Mouse (Mus musculus): Measurements from ENCODE around the gene Rps27l.
A peak's percentile ranks its signal among the peaks of the same experiment; 100 is the strongest.

The Rps27l gene

DNA sequence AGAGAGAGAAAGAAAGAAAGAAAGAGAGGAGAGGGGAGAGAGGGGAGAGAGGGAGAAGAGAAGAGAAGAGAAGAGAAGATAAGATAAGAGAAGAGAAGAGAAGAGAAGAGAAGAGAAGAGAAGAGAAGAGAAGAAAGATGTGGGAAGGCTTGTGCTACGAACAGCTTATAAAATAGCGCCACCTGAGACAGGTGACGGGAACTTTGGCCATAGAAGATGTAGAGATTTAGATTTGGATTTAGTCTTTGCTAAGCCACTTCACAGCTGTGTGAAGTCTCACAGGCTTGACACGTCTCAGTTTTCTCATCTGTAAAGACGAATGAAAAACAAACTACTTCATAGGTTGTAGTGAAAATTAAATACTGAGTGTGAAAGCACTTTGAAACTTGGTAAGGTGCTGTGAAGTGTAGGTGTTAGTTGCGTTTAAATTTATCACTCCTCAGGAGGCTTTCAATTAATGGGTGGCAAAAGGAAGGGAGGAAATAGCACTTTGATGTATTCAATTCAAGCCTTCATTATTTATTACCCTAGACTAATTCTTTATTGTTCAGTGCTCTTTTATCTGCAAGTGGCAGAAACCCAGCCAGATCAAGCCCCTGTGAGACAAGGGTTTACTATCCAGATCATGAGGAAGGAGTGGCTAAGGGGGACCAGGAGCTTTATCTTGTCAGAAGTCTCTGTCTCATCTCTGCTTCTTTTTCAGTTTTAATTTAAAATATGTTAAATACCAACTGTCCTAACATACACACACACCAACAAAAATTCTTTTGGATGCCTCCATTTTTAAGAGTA lies 25.2 kb upstream of the Rps27l start:
- DNase-seq, result no peak

DNA sequence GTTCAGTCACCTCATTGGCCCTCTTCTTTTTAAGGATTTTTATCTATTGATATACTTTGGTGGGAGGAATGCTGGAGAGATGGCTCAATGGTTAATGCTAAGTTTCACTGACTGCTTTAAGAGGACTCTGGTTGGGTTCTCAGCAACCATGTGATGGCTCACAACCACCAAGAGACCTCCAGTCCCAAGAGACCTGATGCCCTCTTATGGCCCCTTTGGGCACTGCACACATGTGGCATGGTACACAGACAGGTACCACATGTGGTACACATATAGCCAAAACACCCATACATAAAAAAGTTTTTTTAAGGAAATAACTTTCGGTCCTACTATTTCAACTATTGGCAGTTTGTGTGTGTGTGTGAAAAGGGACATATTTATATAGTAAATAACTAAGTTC lies 23.8 kb upstream of the Rps27l start:
- no peak for DNase-seq

DNA sequence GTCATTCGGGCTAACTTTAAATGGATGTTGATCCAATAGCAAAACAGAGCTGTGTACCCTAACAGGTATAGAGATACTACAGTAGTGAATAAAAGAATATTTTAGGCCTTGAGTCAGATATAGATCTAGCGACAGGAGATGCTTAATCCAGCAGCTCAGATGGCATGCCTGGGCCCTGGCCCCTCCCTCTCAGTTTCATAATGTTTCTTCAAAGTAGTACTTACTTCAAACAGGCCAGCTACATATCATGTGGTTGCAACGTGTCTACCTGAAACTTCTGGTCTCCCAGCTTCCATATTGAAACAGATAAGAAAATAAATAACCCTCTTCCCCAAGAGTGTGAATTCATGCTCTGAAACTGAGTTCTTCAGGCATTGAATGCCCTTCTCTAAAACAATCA lies 20.0 kb upstream of the Rps27l start:
- no peak for DNase-seq

DNA sequence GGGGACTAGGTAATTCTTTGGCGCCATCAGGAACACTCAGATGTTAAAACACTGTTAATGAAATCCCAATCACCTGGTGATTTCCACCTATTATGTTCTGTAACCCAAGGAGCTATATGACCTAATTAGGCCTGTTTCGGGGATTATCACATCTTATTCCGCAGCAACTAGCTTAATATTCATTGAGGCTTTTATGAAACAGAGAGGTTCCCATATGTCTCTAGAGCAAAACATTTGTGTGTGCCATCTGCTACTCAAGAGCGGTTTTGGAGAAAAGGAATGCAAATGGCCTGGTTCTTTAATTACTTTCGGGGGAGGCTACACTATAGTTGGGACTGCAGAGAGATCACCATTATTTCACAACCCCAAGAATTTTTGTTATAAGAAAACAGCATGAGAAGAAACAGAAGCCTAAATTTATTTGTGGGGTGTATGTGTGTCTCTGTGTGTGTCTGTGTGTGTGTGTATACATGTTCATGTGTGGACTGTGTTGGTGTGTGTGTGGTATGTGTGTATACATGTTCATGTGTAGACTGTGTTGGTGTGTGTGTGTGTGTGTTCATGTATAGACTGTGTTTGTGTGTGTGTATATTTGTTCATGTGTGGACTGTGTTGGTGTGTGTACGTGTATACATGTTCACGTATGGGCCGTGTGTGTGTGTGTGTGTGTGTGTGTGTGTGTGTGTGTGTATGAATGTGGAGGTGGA lies 18.0 kb upstream of the Rps27l start:
- DNase-seq, result no peak

DNA sequence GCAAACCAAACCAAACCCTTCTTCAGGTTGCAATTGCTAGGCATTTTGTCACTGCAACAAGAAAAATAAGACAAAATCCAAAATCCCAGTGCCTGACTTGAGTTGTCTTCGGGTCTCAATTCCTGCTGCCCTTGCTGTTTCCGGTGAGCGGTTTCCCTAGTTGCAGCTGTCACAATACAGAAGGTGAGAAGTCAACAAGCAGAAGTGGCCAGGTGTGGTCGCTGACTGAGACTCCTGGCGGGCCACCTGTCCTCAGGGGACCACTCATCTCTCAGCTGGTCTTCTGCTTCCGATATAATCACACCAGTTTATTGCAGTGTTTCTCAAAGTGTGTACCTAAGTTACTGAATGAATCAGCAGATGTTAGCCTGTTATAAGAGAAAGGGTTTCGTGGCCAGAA lies 15.5 kb upstream of the Rps27l start:
- DNase-seq, result no peak

DNA sequence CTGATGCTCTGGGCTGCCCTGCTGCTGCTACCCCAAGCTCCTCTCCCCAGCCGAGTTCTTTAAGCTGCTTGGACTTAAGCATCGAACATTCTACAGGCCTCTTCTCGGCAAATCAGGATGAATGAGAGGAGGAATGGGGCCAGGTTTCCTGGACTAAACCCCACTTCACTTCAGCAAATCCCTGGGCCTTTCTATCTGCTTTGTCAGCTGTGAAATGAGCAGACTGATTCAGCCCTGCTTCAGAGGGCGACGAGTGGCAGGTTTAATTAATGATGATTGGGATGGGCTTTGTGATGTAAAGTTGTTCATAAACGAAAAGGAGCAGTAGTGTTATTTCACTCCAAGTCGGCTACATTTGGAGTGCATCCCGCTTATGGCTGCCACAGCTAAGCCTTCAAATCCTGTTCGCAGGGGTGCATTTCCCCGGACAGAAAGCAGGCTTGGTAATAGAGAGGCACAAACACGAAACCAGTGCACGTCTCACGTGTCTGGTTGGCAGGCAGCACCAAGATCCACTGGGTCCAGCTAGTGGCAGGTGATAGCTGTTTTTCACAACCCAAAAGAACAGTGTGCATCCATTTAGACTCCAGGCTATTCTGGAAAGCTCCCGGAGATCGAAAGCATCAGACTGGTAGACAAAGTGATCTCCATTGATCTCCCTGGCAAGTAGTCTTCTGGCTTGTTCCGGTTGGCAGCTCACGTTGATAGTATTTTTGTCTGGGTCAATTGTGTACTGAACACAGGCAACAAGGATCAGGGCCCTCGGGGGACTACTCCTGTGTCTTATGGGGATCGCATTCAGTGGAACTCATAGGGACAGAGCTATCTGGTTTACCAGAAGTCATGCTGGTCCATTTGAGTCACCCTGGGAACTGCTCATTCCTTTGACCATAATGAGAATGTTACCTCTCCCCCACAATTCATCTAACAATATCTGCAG lies 11.7 kb upstream of the Rps27l start:
- no peak for DNase-seq

DNA sequence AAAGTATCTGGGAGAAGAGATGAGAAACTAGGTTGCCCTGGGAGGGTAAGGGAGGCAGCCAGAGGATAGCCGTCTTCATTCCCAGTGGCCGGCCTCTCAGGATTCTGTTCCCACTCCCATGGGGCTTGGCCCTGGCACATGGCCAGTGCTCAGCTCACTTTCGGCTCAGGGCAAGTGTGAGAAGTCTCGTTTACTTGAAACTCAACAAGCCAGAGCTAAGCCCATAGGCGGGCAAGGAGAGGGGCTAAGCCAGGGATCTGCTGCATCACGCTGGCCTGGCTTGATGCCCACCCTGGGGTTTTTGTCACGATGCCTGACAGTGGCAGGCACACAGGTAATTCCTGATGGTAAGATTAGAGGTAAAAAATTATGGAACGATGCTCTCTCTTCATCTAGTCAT lies 8.4 kb upstream of the Rps27l start:
- no peak for DNase-seq

DNA sequence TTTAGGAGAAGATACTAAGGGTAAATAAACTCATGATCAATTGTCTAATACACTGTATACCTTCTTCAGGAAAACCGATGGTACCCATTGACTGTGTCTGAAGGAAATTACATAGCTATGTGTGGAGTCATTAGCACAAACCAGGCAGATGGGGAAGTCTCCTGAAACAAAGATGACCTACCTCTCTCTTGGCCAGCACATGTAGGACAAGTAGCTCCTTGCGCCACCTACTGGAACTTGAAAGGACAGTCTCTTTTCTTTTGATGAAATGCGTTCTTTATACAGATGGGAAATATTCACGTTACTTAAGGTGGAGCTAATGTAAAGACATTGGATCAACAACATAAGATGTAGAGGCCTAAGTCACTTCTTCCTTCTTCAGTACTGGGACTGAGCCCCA lies 7.0 kb upstream of the Rps27l start:
- peak in 1 of 2 experiments; percentile 34 for DNase-seq

DNA sequence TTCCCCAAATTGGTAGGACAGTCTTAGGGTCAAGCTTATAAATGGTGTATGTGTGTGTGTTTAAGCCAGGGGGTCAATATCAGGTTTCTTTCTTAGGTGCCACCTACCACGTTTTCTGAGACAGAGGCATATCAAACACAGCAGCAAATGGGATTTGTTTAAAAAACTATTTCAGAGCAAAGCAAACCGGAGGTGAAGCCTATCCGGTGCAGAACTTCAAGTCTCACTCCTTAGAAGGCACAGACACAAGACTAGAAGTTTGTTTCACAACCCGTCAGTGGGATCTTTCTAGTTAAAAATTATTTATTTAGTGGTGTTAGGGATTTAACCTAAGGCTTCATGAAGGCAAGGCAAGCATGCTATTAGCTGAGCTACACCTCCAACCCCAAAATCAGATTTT lies 725 bp upstream of the Rps27l start:
- DNase-seq, result no peak

DNA sequence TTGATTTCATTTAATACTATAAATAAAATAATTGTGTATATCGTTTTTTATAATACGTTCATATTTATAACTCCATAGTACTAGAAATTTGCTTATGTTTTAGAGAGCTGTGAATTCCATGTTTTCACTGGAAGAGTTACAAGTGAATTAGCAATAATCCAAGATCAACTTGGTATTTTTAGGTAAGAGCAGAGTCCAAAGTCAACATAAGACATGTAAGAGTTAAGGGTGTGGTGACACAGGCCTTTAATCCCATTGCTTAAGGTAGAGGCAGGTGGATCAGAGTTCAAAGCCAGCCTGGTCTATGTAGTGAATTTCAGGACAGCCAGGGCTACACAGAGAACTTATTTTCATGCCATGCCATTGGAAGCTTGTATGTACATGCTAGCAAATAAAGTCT lies 2.6 kb downstream of the Rps27l start:
- no peak for DNase-seq

DNA sequence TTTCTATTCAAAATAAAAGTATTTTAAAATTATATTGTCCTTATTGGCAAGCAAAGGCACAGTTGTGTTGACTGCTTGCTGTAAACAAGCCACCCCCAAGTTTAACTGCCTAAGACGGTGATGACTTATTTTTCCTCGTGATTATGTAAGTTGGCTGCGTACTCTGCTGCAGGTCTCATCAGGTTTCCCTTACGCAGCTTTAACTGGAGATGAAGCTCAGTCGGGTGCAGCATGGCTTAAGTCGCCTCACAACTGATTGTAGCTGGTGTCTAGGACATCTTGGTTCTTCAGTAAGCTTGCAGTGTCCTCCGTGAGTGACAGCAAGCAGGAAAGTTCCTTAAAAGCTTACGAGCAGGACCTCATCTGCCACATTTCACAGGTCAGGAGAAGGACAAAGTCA lies 6.4 kb downstream of the Rps27l start:
- DNase-seq, result no peak

DNA sequence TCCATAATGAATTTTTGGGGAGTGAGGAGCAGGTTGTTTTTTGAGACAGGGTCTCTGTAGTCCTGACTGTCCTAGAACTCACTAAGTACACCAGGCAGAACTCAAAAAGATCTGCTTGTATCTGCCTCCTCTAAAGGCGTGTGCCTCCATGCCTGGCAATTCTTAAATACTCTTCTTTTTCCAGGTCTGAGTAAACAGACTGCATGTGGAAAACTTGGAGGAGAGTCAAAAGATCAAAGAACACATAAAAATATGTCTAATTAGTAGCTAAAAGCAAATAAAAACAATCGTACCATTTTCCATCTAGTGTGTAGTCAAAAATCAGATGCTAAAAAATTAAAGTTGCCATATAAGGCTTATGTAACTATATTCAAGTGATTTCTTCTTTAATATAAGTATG lies 7.0 kb downstream of the Rps27l start:
- no peak for DNase-seq

DNA sequence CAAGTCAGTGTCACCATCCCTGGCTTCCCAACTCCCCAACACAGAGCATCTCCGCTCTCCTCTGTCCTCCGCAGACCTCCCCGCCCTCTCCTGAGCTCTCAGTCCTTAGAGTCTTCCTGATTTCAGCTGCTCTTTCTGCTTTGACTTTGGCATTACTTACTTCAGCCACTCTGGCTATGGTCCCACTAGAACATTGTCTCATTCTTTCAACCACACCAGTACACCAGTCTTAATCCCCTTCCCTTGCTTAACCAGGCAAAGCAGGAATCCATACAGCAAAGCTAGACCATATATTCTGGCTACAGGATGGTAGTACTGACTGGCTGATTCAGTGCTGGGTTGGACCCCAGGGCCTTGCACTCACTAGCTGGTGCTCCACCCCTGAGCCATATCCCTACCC lies 11.6 kb downstream of the Rps27l start:
- no peak for DNase-seq

DNA sequence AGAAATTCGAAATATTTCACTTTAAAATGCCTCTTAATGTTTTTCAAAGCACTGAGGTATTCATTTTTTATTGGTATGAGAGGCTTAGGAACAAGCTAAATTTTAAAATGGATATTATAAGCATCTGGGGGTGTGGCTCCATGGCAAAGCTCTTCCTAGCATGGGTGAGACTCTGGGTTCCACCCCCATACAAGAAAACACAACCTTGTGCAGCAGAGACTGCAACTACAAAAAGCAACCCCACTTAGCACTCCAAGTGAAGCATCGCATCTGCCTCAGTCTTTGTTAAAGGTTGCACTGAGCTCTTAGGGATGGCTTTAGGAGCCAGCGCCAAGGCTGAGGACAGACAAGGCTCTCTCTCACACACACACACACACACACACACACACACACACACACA lies 15.6 kb downstream of the Rps27l start:
- DNase-seq, result no peak

DNA sequence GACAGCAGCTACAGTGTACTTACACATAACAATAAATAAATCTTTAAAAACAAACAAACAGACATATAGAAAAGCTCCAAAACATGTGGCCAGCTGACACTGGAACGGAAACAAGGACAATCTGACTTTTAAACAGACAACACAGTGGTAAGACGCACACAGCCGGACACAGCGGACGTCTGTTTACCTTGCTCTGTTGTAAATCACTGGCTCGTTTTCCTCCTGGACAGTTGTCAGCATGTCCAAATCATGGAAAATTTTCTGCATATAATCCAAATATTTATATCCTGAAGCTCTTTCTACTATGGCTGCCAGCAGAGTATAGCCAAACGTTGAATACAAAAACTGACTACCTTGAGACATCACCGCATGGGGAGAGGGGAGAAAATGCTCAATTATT lies 21.6 kb downstream of the Rps27l start:
- no peak for DNase-seq

DNA sequence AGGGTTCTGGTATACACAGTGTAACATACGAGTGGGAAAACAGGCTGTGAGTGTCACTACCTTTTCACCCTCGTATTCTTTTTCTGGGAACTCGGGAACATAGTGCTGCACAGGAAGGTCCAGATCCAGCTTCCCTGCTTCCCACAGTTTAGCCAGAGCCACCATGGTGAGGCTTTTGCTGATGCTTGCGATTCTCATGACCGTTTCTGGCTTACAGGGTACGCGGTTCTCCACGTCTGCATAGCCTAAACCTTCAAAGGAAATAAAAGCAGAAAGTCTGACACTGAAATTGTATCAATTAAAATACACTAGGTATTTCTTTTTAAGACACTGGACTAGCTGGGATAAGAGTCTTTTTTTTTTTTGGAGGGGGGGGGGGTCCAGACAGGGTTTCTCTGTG lies 25.2 kb downstream of the Rps27l start:
- DNase-seq, result no peak

DNA sequence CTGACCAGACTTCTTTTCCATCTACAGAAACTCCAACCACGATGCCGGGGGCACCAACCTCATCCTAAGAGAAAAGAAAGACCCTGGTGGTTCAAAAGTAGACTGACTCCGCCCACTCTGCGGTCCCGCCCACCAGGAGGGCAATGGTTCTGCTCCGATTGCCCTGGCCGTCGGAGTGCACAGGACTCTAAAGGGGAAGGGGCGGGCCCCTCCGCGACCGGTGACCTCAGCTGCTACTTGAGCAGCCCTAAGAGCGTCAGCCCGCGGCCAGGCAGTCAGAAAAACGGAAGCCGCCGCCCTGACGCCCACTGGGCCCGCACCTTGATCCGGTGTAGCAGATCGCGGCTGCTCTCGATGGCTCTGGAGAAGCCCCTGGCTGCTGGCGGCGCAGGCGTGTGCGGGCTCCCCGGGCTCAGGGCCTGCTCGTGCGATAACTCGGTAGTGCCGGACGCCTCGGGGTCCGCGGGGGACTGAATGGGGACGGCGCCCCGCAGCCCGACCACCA lies 28.9 kb downstream of the Rps27l start:
- DNase-seq, result peak; percentile 87 to 88

DNA sequence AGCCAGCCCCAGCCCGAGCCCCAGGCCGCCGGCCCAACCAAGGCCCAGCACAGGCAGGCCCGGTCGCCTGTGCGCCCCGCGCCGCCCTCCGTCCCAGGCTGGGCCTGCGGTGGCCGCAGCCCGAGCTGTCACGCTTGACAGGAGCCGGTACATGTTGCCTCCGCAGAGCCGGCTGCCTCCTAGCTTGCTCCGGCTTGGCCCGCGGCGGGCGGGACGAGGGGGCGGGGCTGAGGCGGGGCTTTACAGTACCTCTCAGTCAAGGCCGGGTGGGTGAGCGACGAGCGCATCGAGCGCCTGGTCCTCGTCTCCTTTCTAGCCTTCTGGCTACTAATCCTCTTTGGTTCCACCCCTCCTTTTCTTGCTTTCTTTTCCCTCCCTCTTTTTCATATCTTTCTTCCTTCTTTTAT lies 29.4 kb downstream of the Rps27l start, which contains the start of gene Lactb:
Gene Lactb, minus strand, starts transcription at position 246 of the 407 bp plus-strand sequence.
- DNase-seq, result peak; percentile 89 to 97

DNA sequence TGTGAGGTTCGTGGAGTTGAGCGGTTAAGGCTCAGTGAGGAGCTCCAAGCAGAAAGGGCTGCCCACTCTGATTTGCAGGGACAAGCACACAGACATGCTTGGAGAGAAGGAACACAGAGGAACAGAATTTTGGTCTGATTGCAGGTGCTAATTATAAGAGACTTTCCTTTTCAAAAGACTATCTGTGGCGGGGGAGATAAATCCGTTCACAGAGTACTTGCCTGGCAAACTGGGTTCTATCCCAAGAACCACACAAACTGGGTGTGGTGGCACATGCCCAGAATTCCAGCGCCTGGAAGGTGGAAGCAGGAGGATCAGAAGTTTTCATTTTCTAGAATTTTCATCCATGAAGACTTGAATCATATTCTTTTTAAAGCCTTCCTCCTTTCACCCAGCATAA lies 31.2 kb downstream of the Rps27l start:
- no peak for DNase-seq

DNA sequence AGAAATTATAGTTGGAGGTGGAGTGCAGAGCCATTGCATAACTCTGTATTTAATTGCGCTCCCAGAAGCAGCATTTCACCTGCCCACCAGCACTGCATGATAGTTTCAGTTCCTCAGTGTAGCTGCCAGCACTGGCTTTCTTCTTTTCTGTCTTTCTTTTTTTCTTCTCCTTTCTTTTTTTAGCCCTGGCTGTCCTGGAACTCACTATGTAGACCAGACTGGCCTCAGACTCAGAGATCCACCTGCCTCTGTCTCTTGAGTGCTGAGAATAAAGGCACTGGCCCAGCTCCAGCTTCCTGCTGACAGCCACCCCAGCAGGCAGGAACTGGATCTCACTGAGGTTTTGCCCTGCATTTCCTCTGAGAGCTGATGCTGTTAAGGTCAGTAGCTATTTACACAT lies 32.1 kb downstream of the Rps27l start:
- peak; percentile 12 to 32 for DNase-seq

DNA sequence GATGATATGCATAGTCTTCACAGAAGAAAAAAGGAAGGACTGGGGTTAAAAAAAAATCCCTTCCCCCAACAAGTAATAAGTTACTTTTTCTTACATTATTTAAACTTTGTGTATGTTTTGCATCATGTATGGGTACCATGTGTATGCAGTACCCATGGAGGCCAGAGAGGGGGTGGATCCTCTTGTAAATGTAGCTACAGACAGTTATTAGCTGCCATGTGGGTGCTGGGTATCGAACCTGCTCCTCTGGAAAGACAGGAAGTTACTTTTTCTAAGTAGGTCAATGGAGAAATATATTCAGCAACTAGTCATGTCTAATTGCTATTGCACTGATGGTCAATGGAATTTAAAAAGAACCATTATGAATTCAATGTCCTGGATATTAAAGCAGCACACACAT lies 32.6 kb downstream of the Rps27l start:
- no peak for DNase-seq

DNA sequence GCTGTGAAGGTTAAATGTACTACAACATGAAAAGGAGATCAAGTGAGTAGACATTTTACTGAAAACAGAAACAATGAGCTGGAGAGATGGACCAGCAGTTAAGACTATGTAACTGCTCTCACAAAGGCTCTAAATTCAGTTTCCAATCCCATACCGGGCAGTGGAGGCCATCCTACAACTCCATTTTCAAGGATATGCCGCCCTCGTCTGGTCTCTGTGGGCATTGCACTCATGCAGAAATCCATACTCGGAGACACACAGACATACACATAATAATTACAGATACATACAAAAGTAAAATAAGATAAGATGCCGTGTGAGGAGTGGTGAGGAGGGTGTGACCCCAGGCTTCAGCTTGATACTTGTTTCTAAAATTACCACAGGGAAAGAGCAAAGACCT lies 34.6 kb downstream of the Rps27l start:
- peak; percentile 42 to 75 for DNase-seq

DNA sequence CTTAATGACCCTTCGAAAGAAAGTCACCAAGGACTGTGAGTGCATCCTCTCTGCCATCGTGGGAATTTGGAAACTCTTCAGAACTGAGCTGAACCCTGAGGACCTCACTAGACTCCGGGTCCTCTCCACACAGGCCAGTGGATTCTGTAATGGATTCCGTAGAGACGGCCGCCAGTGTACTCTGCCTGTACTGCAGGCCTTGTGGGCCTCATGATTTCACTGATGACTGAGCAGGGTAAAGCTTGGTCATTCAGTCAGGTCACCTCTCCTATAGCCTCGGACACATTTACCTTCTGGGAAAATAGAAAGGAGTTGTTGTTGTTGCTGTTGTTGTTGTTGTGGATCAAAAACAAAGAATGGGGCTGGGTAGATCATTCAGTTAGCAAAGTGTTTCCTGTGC lies 36.2 kb downstream of the Rps27l start:
- no peak for DNase-seq

Measured in spleen, adult 18-20 months (tissue).